Mouse (Mus musculus) frontal cortex, postnatal 36 days (tissue): ENCODE measurements around the gene Spcs1.

Experiments
- DNase-seq, 2 experiments: peaks; one replicate each; pipeline ENCODE4 v3.0.0; 2022; ENCODE audit warnings: low spot score in 2 of 2

The Spcs1 gene

GRCm38 (mm10) chr14:30949986-30950385 lies 51.5 kb downstream of the Spcs1 start:
- no peak for DNase-seq
